Mouse (Mus musculus) WW6 (cell line): ENCODE data around the gene Thsd7b.

Source experiments
- DNase-seq: peaks from one replicate; pipeline ENCODE4 v3.0.0-alpha.2; 2013; ENCODE audit warnings: low read depth, low spot score

Thsd7b gene

GRCm38 (mm10) chr1:129519751-129520150 is 246.6 kb downstream of the Thsd7b start:
- no peak for DNase-seq

DNA sequence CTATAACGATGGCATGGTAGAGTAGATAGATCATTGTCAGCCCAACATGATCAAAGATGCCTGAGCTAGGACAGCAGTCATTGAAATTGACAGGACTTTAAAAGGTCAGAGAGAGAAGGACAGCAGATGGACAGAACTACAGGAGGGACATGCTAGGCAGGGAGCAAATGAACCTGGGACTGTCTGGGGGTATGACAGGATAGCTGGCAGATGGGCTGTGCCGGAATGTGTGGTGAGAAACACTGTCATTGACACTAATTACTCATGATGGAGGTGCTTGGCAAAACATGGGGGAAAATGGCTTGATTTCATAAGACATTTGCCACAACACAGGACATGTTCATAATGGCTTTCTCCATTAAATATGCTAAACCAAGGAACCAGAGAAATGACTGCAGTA is 253.9 kb downstream of the Thsd7b start:
- no peak for DNase-seq

GRCm38 (mm10) chr1:129532206-129532605 is 259.1 kb downstream of the Thsd7b start:
- DNase-seq: no peak

DNA sequence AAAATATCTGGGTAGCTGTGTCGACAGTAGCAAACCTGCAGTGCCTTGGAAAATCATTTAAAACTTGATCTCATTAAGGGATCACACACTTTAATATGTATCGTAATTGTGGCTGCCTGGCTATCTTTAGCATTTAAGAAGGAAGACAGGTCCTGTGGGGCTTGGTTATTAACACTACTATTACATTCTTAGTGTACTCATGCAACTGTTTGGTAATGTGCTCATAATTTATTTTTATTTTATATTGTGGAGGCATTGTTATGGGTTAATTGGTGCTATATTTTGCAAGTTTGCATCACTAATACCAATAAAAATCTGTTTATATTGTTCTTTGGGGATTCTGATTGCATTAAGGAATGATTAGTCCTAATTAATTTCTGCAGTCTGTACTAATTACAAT is 265.4 kb downstream of the Thsd7b start:
- no peak for DNase-seq

DNA sequence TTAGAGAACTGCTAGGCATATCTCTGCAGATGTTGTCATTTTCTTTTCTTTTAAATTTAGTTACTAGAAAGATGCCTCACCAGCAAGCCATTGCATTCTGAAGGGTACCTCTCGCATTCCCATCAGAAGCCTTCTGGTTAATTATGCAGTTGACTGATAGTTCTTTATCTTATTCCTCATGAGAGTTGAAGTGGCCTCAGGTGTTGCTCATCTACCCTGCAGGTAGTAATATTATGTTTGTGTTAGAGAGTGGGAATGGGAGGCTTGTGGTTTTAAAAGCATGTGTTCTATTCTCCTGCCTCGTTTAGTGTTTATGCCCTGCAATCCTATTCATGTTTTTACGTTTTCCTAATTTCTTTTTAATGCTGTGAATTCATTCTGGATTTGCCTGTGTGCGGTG is 265.9 kb downstream of the Thsd7b start:
- no peak for DNase-seq

GRCm38 (mm10) chr1:129540751-129541150 is 267.6 kb downstream of the Thsd7b start:
- no peak for DNase-seq

DNA sequence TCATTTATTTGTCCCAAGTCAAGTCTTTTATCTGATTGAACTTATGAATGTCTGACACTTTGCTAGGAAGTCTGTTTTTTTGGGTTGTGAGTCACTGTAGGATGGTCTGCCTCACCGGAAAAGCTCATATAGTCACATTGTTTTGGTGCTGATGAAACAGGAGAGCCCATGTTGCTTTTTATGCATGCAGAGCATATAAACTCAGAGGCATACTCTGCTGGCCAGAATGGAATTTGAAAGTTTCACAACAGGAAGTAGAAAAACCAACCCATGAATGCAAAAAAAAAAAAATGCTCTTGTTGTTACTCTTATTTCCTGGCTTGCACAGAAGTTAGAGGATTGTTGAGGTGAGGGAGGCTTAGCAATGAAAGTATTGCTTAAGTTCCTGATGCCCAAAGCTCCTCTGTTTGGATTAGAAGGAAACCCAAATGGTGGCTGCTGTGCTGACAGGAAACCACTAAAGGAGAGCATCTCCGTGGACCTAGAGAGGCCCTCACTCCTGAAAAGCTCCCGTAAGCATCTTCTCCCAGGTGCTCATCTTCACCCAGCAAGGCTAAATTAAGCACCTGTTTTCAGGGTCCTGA is 269.6 kb downstream of the Thsd7b start:
- no peak for DNase-seq

GRCm38 (mm10) chr1:129543169-129543568 is 270.1 kb downstream of the Thsd7b start:
- no peak for DNase-seq

- DNase-seq: no peak
These were observed 285.0 kb downstream of the Thsd7b start for GRCm38 (mm10) chr1:129558054-129558453.

DNA sequence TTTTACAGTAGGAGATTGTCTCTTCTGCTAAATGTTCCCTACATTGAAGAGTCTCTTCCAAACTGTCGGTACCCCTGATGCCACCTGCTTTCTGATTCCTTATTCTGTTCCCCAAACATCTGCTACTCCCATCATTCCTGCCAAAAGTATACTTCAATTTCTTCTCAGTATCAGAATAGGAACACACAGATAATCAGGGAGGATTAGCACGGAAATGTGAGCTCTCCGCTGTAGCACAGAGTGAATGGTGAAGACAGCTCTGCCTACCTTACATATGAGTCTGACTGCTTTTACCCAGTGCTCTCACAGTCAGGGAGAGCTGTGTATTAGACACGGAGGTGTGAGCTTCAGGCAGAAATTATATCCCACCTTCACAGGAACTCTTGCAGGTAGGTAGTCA is 286.0 kb downstream of the Thsd7b start:
- no peak for DNase-seq

DNA sequence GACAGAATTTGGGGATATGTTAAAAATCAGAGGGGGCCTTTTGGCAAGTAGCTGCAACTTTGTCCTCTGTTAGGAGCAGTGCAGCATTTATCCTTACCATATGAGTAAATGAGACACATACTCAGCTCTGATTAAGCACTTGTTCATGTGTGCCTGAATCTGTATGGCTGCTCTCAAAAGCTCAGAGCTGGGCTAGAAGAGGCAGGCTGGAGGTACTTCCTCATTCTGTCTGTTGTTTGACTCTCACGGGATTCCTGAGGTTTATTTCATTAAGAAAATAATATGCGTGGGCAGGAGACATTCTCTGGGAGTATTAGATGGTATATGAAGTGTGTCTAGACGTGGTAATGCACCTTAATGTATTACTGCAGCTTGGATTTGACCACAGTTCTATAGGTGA is 286.7 kb downstream of the Thsd7b start:
- DNase-seq: no peak

GRCm38 (mm10) chr1:129562707-129563106 is 289.6 kb downstream of the Thsd7b start:
- no peak for DNase-seq

DNA sequence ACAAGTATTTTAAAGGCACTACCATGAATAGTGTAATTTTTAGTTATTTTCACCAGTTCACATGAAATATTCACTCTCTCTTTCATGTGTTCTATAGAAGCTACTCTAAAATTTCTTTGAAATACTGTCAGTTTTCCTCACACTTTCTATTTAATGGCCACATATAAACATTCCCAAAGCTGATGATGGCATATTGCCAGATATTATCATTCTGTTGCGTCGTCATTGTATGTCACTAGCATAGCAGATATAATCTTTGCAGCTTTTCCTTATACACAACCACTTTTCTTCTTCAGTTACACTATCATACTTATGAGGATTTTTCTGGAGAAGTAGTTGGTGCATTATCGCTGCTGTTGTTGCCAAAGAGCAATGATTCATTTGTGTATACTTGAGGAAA is 297.4 kb downstream of the Thsd7b start:
- no peak for DNase-seq

GRCm38 (mm10) chr1:129579955-129580354 is 306.9 kb downstream of the Thsd7b start:
- DNase-seq: no peak

GRCm38 (mm10) chr1:129586635-129587034 is 313.5 kb downstream of the Thsd7b start:
- DNase-seq: no peak

- DNase-seq: no peak
These were observed 316.4 kb downstream of the Thsd7b start for GRCm38 (mm10) chr1:129589366-129590002.

DNA sequence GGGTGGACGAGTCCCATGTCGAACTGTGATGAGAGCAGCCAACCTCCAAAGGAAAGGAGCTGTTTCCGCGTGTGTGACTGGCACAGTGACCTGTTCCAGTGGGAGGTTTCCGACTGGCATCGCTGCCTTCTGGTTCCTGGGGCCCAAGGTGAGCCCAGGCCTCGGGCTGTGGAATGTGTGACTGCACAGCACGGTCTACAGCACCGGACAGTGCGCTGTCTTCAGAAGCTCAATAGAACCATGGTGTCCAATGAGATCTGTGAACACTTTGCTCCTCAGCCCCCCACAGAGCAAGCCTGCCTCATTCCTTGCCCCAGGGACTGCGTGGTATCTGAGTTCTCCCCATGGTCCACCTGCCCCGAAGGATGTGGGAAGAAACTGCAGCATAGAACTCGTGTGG is 322.3 kb downstream of the Thsd7b start:
- DNase-seq: no peak

GRCm38 (mm10) chr1:129600933-129601332 is 327.8 kb downstream of the Thsd7b start:
- DNase-seq: no peak

DNA sequence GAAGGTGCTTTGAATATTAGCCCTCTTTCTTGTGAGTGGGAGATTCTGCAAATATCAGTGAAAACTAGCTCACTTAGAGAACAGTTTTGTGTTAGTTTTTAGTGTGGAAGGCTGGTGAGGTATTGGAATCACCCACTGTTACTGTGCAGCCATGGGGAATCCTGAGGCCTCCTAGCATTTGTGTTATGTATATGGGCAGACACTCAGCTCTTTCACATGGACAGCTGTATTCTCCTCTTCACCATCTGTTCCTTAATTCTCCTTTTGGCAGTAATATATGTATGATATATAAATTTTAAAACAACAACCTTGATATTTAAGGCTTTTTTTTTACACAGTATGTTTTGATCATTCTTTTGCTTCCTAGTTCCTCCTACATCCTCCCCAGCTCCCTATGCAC is 329.2 kb downstream of the Thsd7b start:
- no peak for DNase-seq

DNA sequence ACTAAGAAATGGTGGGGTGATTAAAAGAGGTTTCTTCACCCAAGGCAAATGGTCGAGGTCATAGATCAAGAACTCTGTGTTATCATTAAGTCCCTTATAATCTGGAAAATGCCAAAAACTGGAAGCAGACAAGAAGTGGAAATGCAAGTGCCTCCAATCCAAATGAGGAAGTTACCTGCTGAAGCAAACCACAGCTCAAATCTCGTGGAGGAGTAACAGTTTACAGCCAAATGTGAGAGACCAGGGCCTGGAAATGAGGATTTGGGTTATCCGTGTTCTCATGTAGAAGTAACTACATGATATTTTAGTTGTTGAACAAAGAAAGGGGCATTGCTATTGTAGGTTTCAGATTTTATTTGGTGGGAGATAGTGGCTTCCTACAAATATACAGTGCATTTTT is 335.3 kb downstream of the Thsd7b start:
- no peak for DNase-seq

DNA sequence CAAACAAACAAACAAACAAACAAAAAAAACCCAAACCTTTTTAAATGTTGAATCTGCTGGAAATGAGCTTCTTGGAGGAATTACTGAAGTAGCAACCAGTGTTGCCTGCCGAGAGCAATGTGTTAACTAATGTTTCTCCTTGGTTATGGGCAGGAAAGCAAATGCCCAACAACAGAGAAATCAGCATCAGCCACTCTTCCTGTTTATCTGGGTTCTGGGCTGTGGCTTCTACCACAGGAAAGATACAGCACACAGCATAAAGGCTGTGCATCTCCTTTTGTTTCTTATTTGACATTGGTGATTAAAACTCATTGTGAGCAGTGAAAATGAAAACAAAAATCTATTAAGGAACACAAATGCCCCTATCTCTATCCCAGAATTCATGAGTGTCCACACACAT is 343.0 kb downstream of the Thsd7b start:
- no peak for DNase-seq

DNA sequence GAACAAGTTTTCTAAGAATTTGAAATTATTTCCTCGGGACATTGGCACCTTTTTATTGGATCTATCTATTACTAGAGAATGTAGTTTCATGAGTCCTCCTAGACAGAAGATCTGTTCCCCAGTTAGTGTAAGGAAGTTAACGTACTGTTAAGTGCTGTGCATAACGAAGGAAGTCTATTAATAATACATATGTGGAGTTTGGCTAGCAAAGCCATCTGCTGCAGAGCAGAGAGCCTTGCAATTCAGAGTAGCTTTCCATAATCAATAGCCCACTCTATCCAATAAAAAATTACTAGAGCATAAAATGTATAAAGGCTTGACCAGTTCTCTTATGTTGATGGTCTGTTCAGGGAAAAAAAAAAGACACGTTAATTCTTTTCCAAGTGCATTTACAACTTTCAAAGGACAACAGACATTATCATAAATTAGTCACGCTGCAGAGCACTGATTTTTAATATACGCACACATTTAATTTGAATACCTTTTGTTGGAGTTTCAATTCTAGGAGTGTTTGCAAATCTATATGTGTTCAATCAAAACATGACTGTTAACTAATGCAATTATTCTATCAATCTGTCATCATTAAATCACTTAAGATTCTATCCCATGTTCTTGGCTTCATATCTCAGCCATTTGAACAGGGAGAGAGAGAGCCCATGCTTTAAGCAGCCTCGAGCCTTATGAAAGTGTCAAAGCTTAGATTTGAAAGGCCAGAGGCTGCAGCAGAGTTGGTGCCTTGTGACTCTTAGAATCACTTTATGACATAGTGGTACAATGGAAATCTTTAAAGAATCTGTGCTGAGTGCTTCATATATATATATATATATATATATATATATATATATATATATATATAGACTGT is 346.6 kb downstream of the Thsd7b start:
- DNase-seq: no peak

- no peak for DNase-seq
These were observed 351.4 kb downstream of the Thsd7b start for GRCm38 (mm10) chr1:129624519-129624918.
